Mouse (Mus musculus): ENCODE measurements around the gene Rcan2.

The Rcan2 gene

GRCm38 (mm10) chr17:44026378-44026777 lies 225.2 kb downstream of the Rcan2 start:
- DNase-seq = no peak

DNA sequence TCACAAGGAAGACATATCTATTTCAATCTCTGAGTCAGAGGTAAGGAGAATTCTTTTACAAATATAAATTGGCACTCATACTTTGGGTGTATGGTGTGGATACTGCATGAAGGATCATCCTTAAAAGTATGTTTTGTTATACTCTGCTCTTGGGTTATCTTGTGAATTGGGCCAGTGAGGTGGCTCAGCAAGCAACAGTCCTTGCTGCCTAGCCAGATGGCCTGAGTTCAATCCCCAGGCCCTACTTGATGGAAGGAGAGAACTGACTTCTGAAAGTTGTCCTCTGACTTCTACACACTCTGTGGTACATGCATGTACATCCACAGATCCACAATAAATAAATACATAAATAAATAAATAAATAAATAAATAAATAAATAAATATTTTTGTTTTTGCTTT lies 225.6 kb downstream of the Rcan2 start:
- DNase-seq = no peak

GRCm38 (mm10) chr17:44027311-44027710 lies 226.2 kb downstream of the Rcan2 start:
- no peak for DNase-seq

DNA sequence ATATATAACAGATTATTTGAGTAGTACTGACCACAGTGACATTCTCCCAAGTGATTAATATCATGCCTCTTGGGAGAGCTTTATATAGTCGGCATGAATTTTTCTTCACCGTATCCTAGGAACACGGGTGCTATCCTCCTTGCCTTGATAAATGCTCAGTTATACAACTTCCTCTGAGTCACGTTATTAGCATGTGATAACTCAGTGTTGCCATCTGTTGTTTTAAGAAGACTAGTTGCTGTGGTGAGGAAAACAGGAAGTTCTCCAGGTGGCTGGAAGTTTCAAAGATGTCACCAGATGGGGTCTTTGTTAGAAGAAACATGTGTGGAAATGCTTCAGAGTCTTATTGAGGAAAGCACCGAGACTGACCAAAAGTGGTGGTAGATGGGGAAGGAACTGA lies 228.5 kb downstream of the Rcan2 start:
- no peak for DNase-seq

- DNase-seq = no peak
Measured at GRCm38 (mm10) chr17:44030776-44031587, 229.8 kb downstream of the Rcan2 start.

DNA sequence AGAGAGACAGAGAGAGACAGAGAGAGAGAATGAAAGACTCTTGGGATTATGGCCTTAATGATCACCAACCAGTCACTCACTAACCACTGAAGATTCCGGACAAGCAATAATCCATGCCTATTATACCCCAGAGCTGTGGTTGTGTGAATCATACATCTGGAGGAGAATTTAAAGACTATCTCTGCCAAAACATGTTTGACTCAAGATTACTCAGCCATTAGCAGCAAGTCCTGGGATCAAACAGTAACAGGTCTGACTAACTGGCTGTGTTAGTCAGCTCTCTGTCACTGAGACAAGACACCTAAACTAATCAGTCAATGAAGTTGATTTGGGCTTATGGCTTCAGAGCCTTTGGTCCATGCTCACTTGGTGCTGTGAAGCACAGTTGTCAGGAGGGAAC lies 233.9 kb downstream of the Rcan2 start:
- no peak for DNase-seq

- DNase-seq = peak; percentile 64
Measured at GRCm38 (mm10) chr17:44038656-44039055, 237.5 kb downstream of the Rcan2 start.

- DNase-seq = no peak
Measured at GRCm38 (mm10) chr17:44040449-44040848, 239.3 kb downstream of the Rcan2 start.

DNA sequence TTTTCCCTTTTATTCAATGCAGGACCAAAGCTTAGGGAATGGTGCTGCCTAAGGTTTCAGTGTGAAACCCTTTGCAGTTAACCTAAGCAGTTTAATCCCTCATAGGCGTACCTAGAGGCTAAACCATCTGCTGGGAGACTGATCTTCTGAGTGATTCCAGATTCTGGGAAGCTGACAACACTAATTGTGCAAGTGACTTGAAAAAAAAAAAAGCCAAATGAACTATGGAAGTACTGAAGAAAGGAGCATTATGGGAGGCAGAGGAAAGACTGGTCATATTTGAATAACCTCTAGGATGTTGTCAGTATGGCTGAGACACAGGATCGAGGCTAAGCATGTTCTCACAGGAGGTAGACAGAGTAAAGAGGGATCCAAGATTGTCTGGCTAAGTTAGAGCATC lies 241.2 kb downstream of the Rcan2 start:
- no peak for DNase-seq

- no peak for DNase-seq
Measured at GRCm38 (mm10) chr17:44042861-44043260, 241.7 kb downstream of the Rcan2 start.

DNA sequence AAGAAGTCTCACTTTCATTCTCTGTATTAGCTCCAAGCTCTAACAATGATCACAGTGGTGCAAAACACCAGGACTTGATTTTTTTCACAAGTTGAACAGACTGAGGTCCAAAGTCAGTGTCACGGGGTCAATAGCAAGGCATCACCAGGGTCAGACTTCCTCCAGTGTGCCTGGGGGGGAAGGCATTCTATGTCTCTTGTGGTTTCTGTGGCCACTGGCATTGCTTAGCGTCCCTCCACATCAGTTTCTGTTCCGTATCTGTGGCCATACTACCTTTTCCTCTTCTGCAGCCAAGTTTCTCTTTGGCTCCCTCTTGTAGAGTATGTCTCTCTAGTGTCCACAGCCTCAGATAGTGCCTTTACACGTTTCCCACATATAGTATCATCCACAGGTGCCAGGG lies 252.3 kb downstream of the Rcan2 start:
- no peak for DNase-seq

DNA sequence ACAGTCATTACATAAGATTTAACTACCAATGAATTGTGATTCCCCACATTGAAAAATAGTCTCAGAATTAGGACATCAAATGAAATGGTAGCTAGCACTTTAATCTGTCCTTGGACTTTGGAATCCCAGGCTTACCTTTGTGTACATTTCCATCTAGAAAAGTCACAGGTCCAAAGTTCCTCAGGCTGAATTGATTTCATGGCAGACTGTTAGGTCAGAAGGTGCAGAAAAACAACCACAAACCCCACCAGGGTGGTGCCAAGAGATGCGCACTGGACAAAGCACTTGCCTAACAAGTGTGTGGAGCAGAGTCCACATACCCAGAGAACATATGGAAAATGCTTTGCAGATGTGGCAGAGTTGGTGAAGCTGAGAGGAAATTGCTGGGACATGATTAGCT lies 256.0 kb downstream of the Rcan2 start:
- DNase-seq = no peak

DNA sequence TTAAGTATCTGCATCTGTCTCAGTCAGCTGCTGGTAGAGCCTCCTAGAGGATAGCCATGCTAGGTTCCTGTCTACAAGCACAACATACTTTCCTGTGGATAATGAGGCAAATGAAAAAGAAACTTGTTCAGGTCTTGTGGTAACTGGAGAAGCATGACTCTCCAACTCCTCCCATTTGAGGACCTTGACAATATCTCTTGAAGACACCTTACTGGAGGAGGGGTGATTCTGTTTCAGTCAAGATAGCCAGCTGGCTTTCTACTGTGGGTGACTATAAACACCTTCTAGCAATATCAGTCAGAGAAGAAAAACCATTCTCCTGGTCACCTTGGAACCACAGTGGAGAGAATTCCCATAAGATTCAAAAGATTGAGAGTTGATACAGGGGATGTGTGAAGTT lies 257.0 kb downstream of the Rcan2 start:
- no peak for DNase-seq

GRCm38 (mm10) chr17:44060781-44061180 lies 259.6 kb downstream of the Rcan2 start:
- no peak for DNase-seq

DNA sequence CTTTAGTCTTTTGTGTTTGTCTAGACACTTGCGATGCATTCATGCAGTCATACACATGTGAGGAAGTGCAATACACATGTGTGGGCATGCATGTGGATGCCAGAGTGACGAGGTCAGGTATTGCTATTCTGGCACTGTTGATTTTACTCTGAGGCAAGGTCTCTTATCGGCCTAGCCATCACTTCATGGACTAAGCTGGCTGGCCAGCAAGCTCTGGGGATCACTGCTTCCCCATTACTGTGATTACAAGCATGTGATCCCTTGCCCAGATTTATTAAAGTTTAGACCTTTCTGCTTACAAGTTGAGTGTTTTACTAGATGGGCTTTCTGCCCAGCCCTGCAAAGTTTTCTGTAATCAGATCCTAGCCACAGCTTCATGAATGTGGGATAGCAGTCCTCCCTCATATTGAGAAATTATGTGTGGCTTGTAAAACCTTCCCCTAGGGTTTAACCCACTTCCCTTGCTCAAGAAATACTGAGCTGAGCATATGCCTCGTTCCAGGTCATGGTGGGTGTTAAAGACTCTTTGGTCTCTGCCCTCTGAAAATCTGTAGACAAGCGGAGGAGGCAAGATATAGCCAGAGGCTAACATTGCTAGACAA lies 260.2 kb downstream of the Rcan2 start:
- peak; percentile 18 for DNase-seq

- DNase-seq = no peak
Measured at GRCm38 (mm10) chr17:44068876-44069275, 267.7 kb downstream of the Rcan2 start.

- DNase-seq = no peak
Measured at GRCm38 (mm10) chr17:44071680-44072079, 270.5 kb downstream of the Rcan2 start.

- no peak for DNase-seq
Measured at GRCm38 (mm10) chr17:44075601-44076000, 274.4 kb downstream of the Rcan2 start.

DNA sequence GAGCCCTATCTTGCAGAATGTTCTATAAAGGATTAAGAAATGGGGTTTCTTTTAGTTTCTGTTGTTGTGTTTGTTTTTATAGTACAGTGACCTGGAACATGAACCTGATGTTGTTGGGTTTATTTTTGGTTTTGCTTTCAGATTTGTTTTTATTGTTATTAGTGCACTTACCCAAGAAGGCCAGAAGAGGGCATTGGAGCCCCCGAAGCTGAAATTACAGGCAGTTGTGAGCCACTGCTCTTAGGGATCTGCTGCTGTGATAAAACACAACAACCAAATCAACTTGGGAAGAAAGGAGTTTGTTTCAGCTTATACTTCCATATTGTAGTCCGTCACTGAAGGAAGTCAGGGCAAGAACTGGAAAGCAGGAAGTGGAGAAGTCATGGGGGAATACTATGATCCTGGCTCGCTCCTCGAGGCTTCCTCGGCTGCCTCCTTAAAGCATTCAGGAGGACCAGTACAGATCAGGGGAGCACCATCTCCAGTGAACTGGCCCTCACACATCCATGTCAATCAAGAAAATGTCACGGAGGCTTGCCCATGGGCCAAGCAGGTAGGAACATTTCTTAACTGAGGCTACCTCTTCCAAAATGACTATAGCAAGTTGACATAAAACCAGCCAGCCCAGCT lies 275.0 kb downstream of the Rcan2 start:
- DNase-seq = peak; percentile 41

DNA sequence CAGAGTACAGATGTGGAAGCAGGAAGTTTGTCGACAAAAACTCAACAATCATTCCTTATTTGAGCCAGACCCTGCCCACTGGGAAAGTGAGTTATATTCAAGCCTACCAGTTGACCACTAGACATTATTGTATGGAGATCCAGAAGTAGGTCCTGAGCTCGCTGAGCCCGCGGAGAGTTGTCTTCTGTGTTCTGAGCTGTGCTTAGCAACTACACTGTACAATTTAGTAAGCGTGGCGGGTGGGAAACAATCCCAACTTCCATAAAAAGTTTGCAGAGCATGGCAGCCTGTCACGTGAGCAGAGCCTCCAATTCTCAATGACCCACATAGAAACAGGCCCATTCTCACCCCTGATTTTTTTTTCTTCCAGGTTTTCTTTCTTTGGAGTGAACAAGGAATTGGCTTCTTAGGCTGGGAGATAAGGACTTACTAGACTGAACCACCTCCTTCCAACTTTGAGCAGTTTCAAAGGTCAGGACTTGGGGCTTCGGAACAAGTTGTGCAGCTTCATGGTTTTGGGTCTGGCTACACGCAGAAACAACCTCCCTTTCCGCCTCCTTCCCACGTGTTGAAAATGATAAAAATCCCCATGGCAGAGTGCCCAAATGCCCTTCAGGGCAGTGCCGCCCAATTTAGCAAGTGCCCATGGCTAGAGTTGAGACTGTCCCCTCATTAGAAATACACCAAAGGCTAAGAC lies 276.1 kb downstream of the Rcan2 start:
- DNase-seq = no peak

- DNase-seq = no peak
Measured at GRCm38 (mm10) chr17:44077843-44078160, 276.7 kb downstream of the Rcan2 start.

DNA sequence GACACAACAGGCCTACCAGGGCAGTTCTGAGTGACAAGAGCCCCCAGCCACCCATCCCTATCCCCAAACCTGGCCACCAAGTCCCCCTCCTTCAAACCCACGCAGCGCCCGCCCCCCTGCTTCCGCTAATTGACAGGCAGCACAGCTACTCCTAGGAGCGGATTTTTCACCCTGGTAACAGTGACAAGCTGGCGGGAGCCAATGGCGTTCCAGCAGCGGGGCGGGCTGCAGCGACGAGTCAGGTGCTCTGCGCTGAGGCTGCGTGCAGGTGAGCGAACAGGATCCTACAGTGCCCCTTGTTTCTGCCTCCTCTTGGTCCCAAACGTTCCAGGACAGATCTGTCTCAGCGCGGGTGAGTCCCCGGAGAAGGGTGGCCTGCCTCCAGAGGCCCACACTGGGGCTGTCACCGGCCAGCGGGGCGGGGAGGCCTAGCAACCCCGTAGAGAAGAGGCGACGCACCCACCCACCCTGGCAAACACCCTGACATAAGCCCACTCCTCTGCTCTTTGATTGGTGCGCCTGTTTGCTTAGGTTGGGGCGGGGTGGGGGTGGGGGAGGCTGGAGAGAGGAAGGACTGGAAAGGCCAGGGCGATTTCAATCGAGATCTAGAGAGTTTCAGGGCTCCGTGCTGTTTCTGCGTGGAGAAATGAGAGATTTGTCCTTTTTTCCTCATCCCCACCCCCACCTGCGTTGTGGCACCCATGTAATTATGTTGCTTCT lies 277.6 kb downstream of the Rcan2 start, which contains the start of gene Enpp5:
TSS of gene Enpp5 (plus strand) at position 183 of the 720 bp plus-strand sequence.
- DNase-seq = peak; percentile 90

GRCm38 (mm10) chr17:44083156-44083555 lies 282.0 kb downstream of the Rcan2 start:
- DNase-seq = no peak
